Mouse (Mus musculus) urinary bladder, postnatal 10 days (tissue): ENCODE measurements around the gene Gcm2.

ENCODE experiments used
- DNase-seq: peaks from one replicate; pipeline ENCODE4 v3.0.0; 2022; ENCODE audit warnings: low spot score

Gcm2 gene

GRCm38 (mm10) chr13:41079859-41080258 lies 31.0 kb downstream of the Gcm2 start:
- DNase-seq: no peak

GRCm38 (mm10) chr13:41079421-41079780 lies 31.4 kb downstream of the Gcm2 start, which contains the start of gene Mak:
TSS of gene Mak (minus strand) at chr13:41079706.
- no peak for DNase-seq

DNA sequence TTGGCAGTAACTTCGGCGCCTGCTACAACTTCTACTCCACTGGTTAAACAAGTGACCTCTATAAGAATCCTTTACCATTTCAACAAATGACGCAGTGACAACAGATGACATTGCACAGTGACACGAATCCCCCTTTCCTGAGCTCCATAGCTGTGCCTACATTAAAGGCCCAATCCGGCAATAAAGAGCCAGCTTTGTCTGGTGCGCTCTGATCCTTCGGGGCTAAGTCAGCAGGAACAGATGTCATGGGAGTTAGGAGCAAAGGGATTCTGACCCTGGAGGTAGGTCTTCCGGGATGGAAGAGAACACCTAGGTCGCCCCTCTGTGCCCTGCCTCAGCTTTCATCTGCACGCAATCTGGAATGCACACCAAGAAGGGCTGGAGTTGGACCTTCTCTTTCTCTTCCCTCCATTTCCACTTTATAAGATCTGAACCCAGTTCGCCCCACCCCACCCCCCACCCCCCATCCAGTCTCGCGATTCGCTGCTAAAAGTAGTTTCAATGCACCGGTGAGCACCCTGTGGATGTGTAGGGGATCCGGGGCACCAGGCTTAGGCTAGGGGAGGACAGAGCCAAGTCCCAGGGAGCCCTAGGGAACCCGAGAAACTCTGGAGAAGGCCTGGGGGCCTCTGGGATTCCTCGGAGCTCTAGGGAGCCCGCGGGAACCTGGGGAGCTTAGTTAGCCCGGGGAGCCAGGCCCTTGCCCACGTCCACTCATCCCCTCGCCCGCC lies 32.0 kb downstream of the Gcm2 start:
- no peak for DNase-seq

GRCm38 (mm10) chr13:41077921-41078320 lies 32.9 kb downstream of the Gcm2 start:
- DNase-seq: no peak

- DNase-seq: no peak
Measured at GRCm38 (mm10) chr13:41073819-41074218, 37.0 kb downstream of the Gcm2 start.

DNA sequence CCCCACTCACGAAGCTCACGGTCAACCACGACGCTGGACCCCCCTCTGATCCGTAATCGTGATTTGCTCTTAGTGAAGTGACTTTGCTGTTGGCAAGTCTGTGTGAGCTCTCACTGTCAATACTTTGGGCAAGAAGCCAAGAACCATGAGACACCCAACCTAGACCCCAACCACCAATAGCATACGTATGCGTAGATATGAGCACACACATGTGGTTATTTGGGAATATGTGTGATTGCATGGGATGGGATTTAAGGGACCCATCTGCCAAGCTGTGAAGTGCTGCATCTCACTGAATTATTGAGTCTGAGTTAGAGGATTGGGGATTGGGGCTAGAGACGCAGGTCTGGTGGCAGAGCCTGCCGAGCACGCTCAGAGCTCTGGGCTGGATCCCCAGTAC lies 39.2 kb downstream of the Gcm2 start:
- no peak for DNase-seq

DNA sequence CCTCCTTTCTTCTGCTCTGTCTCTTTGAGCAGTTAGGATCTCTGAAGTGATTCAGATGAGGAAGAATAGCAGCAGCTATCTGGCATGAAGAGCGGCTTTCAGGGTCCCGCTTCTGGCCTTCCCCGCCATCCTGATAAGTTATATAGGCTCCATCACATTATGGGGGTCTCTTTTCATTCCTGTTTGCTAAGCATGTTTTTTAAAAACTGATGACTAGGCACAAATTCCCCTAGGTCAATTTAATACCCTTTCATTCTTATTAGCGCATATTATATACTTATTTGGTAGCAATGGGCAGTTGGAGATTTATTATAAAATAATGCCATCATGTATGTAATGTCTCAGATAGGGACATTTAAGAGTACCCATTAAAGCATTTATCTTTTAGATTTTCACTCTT lies 43.2 kb downstream of the Gcm2 start:
- no peak for DNase-seq

DNA sequence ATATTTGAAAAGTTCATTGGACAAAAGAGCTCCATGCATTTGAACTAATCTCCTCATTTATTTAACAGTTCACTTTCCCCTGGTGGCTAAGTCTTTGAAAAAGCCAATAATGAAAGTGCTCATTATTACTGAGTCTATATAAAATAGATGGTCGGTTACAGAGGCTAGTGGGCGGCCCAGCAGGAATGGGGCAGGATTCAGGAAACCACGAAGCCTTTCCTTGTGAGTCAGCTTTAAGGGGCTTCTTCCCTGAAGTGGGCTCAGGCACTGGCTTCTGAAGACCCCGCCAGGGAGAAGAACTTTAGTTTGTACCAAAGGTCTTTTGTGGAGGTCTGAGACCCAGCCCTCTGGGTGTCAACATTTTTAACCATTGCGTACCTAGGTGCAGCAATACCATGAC lies 58.9 kb downstream of the Gcm2 start:
- no peak for DNase-seq
